Mouse (Mus musculus): Measurements from ENCODE around the gene Barhl2.

DNA sequence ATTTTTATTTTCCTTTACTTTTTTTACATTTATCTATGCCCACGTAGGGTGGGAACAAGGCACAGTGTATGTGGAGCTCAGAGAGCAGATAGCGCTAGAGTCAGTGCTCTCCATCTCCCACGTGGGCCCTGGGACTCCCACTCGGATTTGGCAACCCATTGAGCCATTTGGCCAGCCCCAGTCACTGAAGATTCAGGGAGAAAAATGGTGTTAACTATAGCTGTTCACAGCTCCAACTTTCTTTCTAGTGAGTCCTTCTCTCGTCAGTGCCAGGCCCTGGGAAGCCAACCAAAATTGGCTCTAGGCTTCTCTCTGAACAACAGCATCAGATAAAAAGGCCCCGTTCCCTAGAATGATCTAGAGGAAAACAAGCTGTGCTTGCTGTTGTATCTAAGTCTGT lies 42.2 kb downstream of the Barhl2 start:
- TF ChIP-seq FOSL1 (IDR thresholded peaks at IDR 0.05; ENCODE audit: insufficient read depth, low read length, poor library complexity, severe bottlenecking): no peak
- no peak for TF ChIP-seq CTCF (IDR thresholded peaks at IDR 0.05; ENCODE audit: control insufficient read depth, insufficient read depth, insufficient read length)
- TF ChIP-seq MAX (IDR thresholded peaks at IDR 0.05): no peak
- TF ChIP-seq CEBPB (IDR thresholded peaks at IDR 0.05; ENCODE audit: low read depth): no peak
- no peak for TF ChIP-seq USF1 (IDR thresholded peaks at IDR 0.05; ENCODE audit: low read depth)
- no peak for TF ChIP-seq MYOG (IDR thresholded peaks at IDR 0.05; ENCODE audit: control insufficient read depth, extremely low read depth, insufficient read length)

All from C2C12 (cell line).